ENCODE assay signal across 9 mouse cellular contexts in the genomic region with DNA sequence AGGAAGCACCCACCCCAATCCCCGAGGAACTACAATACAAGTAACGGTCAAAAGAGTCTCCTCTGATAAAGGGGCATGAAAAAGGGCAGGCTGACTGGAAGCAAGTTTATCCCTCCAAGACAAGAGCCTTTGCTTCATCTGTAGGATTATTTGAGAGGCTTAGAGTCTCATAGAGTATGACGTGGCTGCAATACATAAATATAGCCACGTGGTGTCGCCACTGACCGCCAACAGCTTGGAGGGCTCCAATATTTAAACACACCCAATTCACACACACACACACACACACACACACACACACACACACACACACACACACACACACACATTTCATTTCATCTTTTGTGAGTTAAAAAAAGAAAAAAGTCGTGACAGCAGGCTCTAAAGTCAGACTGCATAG. TPM values are rescaled to one million over a fixed set of nuclear protein-coding genes. Genes with fewer than 3 reads are reported as not detected.
DNase-seq lines count a peak whose midpoint lies in the region; ATAC-seq and TF ChIP-seq lines count a peak whose summit lies in the region.
"Had no signal": no experiment of that assay in that cellular context is flagged by ENCODE, and none has a peak within 500 bp of the region (broad histone marks: within the 10 kb centered on the region; RNA-seq: fewer than 3 reads in every experiment).

No protein-coding gene starts in this region.

- H3K27me3 ChIP-seq in hindbrain, embryonic 11.5 days (ENCODE audit: control insufficient read depth, insufficient read depth, low read length): no peaks in the 10 kb centered on the region
- H3K27me3 ChIP-seq in hindbrain, embryonic 16.5 days (replicated peaks; ENCODE audit: control insufficient read depth, insufficient read depth, low read length): no peaks in the 10 kb centered on the region
- no peaks in the 10 kb centered on the region for H3K27me3 ChIP-seq in hindbrain, postnatal 0 days (ENCODE audit: insufficient read depth, low read length)
- peaks cover 9% of the 10 kb centered on the region; the same call in 1 of the 2 replicates for H3K27me3 ChIP-seq in limb, embryonic 10.5 days (ENCODE audit: low read depth, poor library complexity, severe bottlenecking)

- H3K4me1 ChIP-seq in hindbrain, embryonic 11.5 days (replicated peaks; ENCODE audit: control insufficient read depth, insufficient read depth, low read length): no peaks in the 10 kb centered on the region
- H3K4me1 ChIP-seq in hindbrain, embryonic 16.5 days (ENCODE audit: control insufficient read depth, insufficient read depth, low read depth, low read length): no peaks in the 10 kb centered on the region
- H3K4me1 ChIP-seq in hindbrain, postnatal 0 days (ENCODE audit: insufficient read depth, low read length): no peaks in the 10 kb centered on the region
- H3K4me1 ChIP-seq in limb, embryonic 10.5 days: no peaks in the 10 kb centered on the region

- no peak overlapping the region for H3K9ac ChIP-seq in hindbrain, embryonic 11.5 days (ENCODE audit: low read depth, low read length)
- no peak overlapping the region for H3K9ac ChIP-seq in hindbrain, embryonic 16.5 days (ENCODE audit: low read depth, low read length)
- H3K9ac ChIP-seq in hindbrain, postnatal 0 days (replicated peaks; ENCODE audit: low read length): no peak overlapping the region

- ATAC-seq in hindbrain, embryonic 11.5 days (ENCODE audit: low FRiP score): no peak
- ATAC-seq in hindbrain, embryonic 16.5 days: no peak
- no peak for ATAC-seq in hindbrain, postnatal 0 days

- 14% methylated on average over 7 of the region's 7 CpGs for WGBS in hindbrain, embryonic 11.5 days
- WGBS in hindbrain, embryonic 16.5 days: 14% methylated on average over 7 of the region's 7 CpGs
- 16% methylated on average over 7 of the region's 7 CpGs for WGBS in hindbrain, postnatal 0 days
- WGBS in limb, embryonic 10.5 days: 14% methylated on average over 7 of the region's 7 CpGs

- DNase-seq in hindbrain, embryonic 11.5 days (ENCODE audit: low spot score): peak; percentile 70
- DNase-seq in NIH3T3 (ENCODE audit: low read depth): peak; percentile 85
- DNase-seq in cerebellum, postnatal 4 days (ENCODE audit: low spot score in 2 of 2): peak; percentile 44 to 62
- peak; percentile 72 for DNase-seq in hindbrain, postnatal 0 days (ENCODE audit: low spot score)
- DNase-seq in limb, embryonic 10.5 days (ENCODE audit: low spot score): peak; percentile 52
- DNase-seq in ovary, postnatal 14 days (ENCODE audit: low spot score): peak; percentile 37
- peak; percentile 54 for DNase-seq in thymus, postnatal 14 days

- no peaks in the 10 kb centered on the region for H3K36me3 ChIP-seq in hindbrain, embryonic 11.5 days (ENCODE audit: control insufficient read depth, insufficient read depth, low read length)
- no peaks in the 10 kb centered on the region for H3K36me3 ChIP-seq in hindbrain, embryonic 16.5 days (ENCODE audit: control insufficient read depth, insufficient read depth, low read length)
- no peaks in the 10 kb centered on the region for H3K36me3 ChIP-seq in hindbrain, postnatal 0 days (ENCODE audit: insufficient read depth, low read length)
- H3K36me3 ChIP-seq in limb, embryonic 10.5 days: no peaks in the 10 kb centered on the region

- H3K9me3 ChIP-seq in hindbrain, embryonic 11.5 days (ENCODE audit: control insufficient read depth, low read length): no peaks in the 10 kb centered on the region
- no peaks in the 10 kb centered on the region for H3K9me3 ChIP-seq in hindbrain, embryonic 16.5 days (ENCODE audit: control insufficient read depth, low read length)
- no peaks in the 10 kb centered on the region for H3K9me3 ChIP-seq in hindbrain, postnatal 0 days (ENCODE audit: low read length)
- H3K9me3 ChIP-seq in limb, embryonic 10.5 days (replicated peaks): no peaks in the 10 kb centered on the region

- no peak overlapping the region for H3K4me3 ChIP-seq in hindbrain, embryonic 11.5 days (ENCODE audit: low read depth, low read length)
- H3K4me3 ChIP-seq in hindbrain, embryonic 16.5 days (ENCODE audit: low read length): no peak overlapping the region
- H3K4me3 ChIP-seq in hindbrain, postnatal 0 days (ENCODE audit: low read length): no peak overlapping the region
- no peak overlapping the region for H3K4me3 ChIP-seq in limb, embryonic 10.5 days

- TF ChIP-seq CTCF in hindbrain, postnatal 0 days (IDR thresholded peaks at IDR 0.05; ENCODE audit: low read depth): peak; percentile 76

- H3K4me2 ChIP-seq in hindbrain, embryonic 11.5 days (replicated peaks; ENCODE audit: low read depth, low read length): no peak overlapping the region
- H3K4me2 ChIP-seq in hindbrain, embryonic 16.5 days (ENCODE audit: low read length): no peak overlapping the region
- no peak overlapping the region for H3K4me2 ChIP-seq in hindbrain, postnatal 0 days (ENCODE audit: low read depth, low read length)

- no peak overlapping the region for H3K27ac ChIP-seq in hindbrain, embryonic 11.5 days (ENCODE audit: low read depth, low read length)
- H3K27ac ChIP-seq in hindbrain, embryonic 16.5 days (ENCODE audit: low read depth, low read length): no peak overlapping the region
- H3K27ac ChIP-seq in hindbrain, postnatal 0 days: no peak overlapping the region
- H3K27ac ChIP-seq in limb, embryonic 10.5 days: no peak overlapping the region
- H3K27ac ChIP-seq: macrophage had no signal

RNA-seq across cellular contexts. Expression of gene Clcn5, which starts 3.1 kb away (rescaled TPM):
- 12.0 and 14.1 TPM in 2 replicates for polyA plus RNA-seq in hindbrain, embryonic 11.5 days (2014; fragmentation: Nextera tagmentation; extraction: Ambion mirVana)
- polyA plus RNA-seq in hindbrain, embryonic 16.5 days (2015; fragmentation: Nextera tagmentation; extraction: Ambion mirVana): 6.7 and 8.9 TPM in 2 replicates
- 31.1 and 31.8 TPM in 2 replicates for total RNA-seq in hindbrain, postnatal 0 days (2014; rRNA removed)
- polyA plus RNA-seq in hindbrain, postnatal 0 days (2015; fragmentation: Nextera tagmentation; extraction: Ambion mirVana): 6.7 and 7.9 TPM in 2 replicates
- polyA plus RNA-seq in limb, embryonic 10.5 days (2016; fragmentation: Nextera tagmentation; extraction: Ambion mirVana): 12.8 and 17.8 TPM in 2 replicates

RNA-seq across cellular contexts. Expression of gene Usp27x, which starts 53.3 kb away (rescaled TPM):
- polyA plus RNA-seq in hindbrain, embryonic 11.5 days (2014; fragmentation: Nextera tagmentation; extraction: Ambion mirVana): 0.45 and 0.83 TPM in 2 replicates
- polyA plus RNA-seq in hindbrain, embryonic 16.5 days (2015; fragmentation: Nextera tagmentation; extraction: Ambion mirVana): 1.6 and 1.9 TPM in 2 replicates
- 8.5 and 11.3 TPM in 2 replicates for total RNA-seq in hindbrain, postnatal 0 days (2014; rRNA removed)
- polyA plus RNA-seq in hindbrain, postnatal 0 days (2015; fragmentation: Nextera tagmentation; extraction: Ambion mirVana): 2.0 and 2.2 TPM in 2 replicates
- 0.60 and 0.68 TPM in 2 replicates for polyA plus RNA-seq in limb, embryonic 10.5 days (2016; fragmentation: Nextera tagmentation; extraction: Ambion mirVana)
